ENCODE assay signal across 7 mouse cellular contexts in the genomic region with DNA sequence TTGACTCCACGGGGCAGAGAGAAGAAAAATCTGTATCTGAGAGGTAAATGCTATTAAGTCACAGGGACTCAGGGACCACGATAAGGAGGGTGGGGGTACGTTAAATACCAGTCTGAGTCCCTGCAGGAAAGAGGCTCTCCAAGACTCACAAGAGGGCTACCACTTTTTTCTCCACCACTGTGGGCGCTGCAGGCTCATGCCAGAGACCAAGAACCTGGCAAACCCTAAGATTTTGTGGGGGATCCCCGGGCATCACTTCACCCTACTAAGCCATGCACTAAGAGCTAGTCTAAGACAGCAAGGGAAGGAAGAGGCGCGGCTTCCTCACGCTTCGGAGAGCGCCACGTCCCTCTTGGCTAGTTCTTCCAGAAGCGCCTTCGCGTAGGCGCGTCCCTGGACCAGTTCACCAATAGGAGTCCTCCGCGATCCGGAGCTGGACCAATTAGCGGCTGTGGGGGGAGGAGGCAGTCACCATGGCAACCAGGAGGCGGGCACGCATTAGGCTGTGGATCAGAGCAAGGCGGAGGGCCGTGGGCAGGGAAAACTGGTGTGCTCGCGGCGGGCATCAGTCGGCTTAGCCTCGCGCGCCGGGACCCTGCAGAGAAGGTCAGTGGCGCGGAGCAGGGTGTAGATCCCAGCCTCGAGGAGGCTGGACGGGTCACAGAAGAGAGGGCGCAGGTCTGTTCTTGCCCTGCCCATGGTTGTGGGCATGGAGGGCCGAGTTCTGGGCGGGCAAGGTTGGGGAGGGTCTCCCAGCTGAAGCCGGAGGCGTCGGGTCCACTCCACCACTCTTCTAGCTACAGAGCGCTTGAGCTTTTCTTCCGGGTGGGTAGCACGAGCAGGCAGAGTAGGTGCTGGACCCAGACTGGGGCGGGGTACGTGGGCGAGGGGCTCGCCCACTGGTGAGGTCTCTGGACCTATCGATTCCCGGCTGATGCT. TPM values are rescaled to one million over a fixed set of nuclear protein-coding genes. Genes with fewer than 3 reads are reported as not detected.
DNase-seq lines count a peak whose midpoint lies in the region; ATAC-seq and TF ChIP-seq lines count a peak whose summit lies in the region.

A gene (plus strand): TSS at position 491 of the 939 bp plus-strand sequence.

- intact Hi-C loops in left cerebral cortex, postnatal 4 days (cut with DNase I): no loop called here

- H3K4me2 ChIP-seq in intestine, postnatal 0 days (replicated peaks; ENCODE audit: low read depth): peak within 1 kb of the TSS; percentile 94
- H3K4me2 ChIP-seq in midbrain, embryonic 12.5 days (replicated peaks): peak within 1 kb of the TSS; percentile 76

- H3K9me3 ChIP-seq in embryonic facial prominence, embryonic 10.5 days: no peaks in the 10 kb centered on the region
- no peaks in the 10 kb centered on the region for H3K9me3 ChIP-seq in intestine, postnatal 0 days (ENCODE audit: control insufficient read depth)
- no peaks in the 10 kb centered on the region for H3K9me3 ChIP-seq in midbrain, embryonic 12.5 days

- H3K9ac ChIP-seq in intestine, postnatal 0 days (ENCODE audit: low read depth, low read length): peak within 1 kb of the TSS; percentile 68
- H3K9ac ChIP-seq in midbrain, embryonic 12.5 days (replicated peaks): peak within 1 kb of the TSS; percentile 70

- ATAC-seq in intestine, postnatal 0 days: peak; percentile 100
- peak; percentile 100 for ATAC-seq in midbrain, embryonic 12.5 days (ENCODE audit: low FRiP score, low read depth)

- H3K4me3 ChIP-seq in embryonic facial prominence, embryonic 10.5 days: peak within 1 kb of the TSS; percentile 80
- peak within 1 kb of the TSS; percentile 59 for H3K4me3 ChIP-seq in intestine, postnatal 0 days (ENCODE audit: low read depth, low read length)
- peak within 1 kb of the TSS; percentile 65 for H3K4me3 ChIP-seq in midbrain, embryonic 12.5 days
- H3K4me3 ChIP-seq in small intestine, adult 2 months (ENCODE audit: low read depth, low read length): peak within 1 kb of the TSS; percentile 92

- WGBS in embryonic facial prominence, embryonic 10.5 days: under 1% methylated on average over 51 of the region's 51 CpGs
- WGBS in intestine, postnatal 0 days: under 1% methylated on average over 51 of the region's 51 CpGs
- WGBS in midbrain, embryonic 12.5 days: under 1% methylated on average over 51 of the region's 51 CpGs
- WGBS in small intestine, adult 2 months: under 1% methylated on average over 51 of the region's 51 CpGs

- peak; percentile 46 for TF ChIP-seq POLR2A in small intestine, adult 2 months (IDR thresholded peaks at IDR 0.05; ENCODE audit: low read depth, low read length)

- peak; percentile 49 for TF ChIP-seq CTCF in intestine, postnatal 0 days (IDR thresholded peaks at IDR 0.05; ENCODE audit: low read depth)
- peak; percentile 22; the same call in 1 of the 2 replicates for TF ChIP-seq CTCF in small intestine, adult 2 months (IDR thresholded peaks at IDR 0.05; ENCODE audit: extremely low read depth, insufficient read length, insufficient replicate concordance, low read depth, low read length)

- no peaks in the 10 kb centered on the region for H3K36me3 ChIP-seq in embryonic facial prominence, embryonic 10.5 days (replicated peaks)
- H3K36me3 ChIP-seq in intestine, postnatal 0 days (ENCODE audit: control insufficient read depth, insufficient read depth): no peaks in the 10 kb centered on the region
- no peaks in the 10 kb centered on the region for H3K36me3 ChIP-seq in midbrain, embryonic 12.5 days
- H3K36me3 ChIP-seq in small intestine, adult 2 months (ENCODE audit: control insufficient read depth, insufficient read depth, low read length): no peaks in the 10 kb centered on the region

- DNase-seq in adrenal gland, postnatal 10 days: peak; percentile 98
- peak; percentile 99 for DNase-seq in embryonic facial prominence, embryonic 10.5 days (ENCODE audit: low spot score)
- DNase-seq in gonadal fat pad, adult 2 months (ENCODE audit: low read depth): no peak
- DNase-seq in left cerebral cortex, postnatal 4 days: peak; percentile 99

- peaks cover 12% of the 10 kb centered on the region; the same call in 1 of the 2 replicates for H3K4me1 ChIP-seq in embryonic facial prominence, embryonic 10.5 days
- H3K4me1 ChIP-seq in intestine, postnatal 0 days (replicated peaks; ENCODE audit: control insufficient read depth, insufficient read depth, low read length): no peaks in the 10 kb centered on the region
- peaks cover 12% of the 10 kb centered on the region for H3K4me1 ChIP-seq in midbrain, embryonic 12.5 days
- H3K4me1 ChIP-seq in small intestine, adult 2 months (ENCODE audit: control insufficient read depth, insufficient read depth, insufficient read length, low read length): 0 out of 2 replicates have a peak, but pooled peaks cover 5% of the 10 kb centered on the region

- peak within 1 kb of the TSS; percentile 88 for H3K27ac ChIP-seq in embryonic facial prominence, embryonic 10.5 days (replicated peaks)
- H3K27ac ChIP-seq in intestine, postnatal 0 days (ENCODE audit: low read depth, low read length): no peak within 1 kb of the TSS
- H3K27ac ChIP-seq in midbrain, embryonic 12.5 days (replicated peaks): peak within 1 kb of the TSS; percentile 78
- H3K27ac ChIP-seq in small intestine, adult 2 months (ENCODE audit: insufficient read depth, low read depth, low read length): no peak within 1 kb of the TSS

- H3K27me3 ChIP-seq in embryonic facial prominence, embryonic 10.5 days (replicated peaks; ENCODE audit: low read depth, poor library complexity, severe bottlenecking): 0 out of 2 replicates have a peak, but pooled peaks cover 4% of the 10 kb centered on the region
- no peaks in the 10 kb centered on the region for H3K27me3 ChIP-seq in intestine, postnatal 0 days (replicated peaks; ENCODE audit: control insufficient read depth, insufficient read depth, low read length)
- H3K27me3 ChIP-seq in midbrain, embryonic 12.5 days: no peaks in the 10 kb centered on the region
- H3K27me3 ChIP-seq in small intestine, adult 2 months (ENCODE audit: control insufficient read depth, insufficient read depth, low read length): no peaks in the 10 kb centered on the region; the same call in 1 of the 2 replicates

RNA-seq across cellular contexts. Expression of the gene that starts here (rescaled TPM):
- 10 to 100 TPM; 24.9 to 25.0 TPM for total RNA-seq in adrenal gland, postnatal 10 days (2021)
- polyA plus RNA-seq in embryonic facial prominence, embryonic 10.5 days (2016; fragmentation: Nextera tagmentation; extraction: Ambion mirVana): 8.7 and 11.1 TPM in 2 replicates
- 32.9 and 54.0 TPM in 2 replicates for polyA plus RNA-seq in gonadal fat pad, adult 2 months (2012; rRNA removed)
- polyA plus RNA-seq in intestine, postnatal 0 days (2015; fragmentation: Nextera tagmentation; extraction: Ambion mirVana): 9.5 and 10.2 TPM in 2 replicates
- 10 to 100 TPM; 38.6 to 43.5 TPM for total RNA-seq in left cerebral cortex, postnatal 4 days (2021)
- 15.7 and 17.3 TPM in 2 replicates for polyA plus RNA-seq in midbrain, embryonic 12.5 days (2016; fragmentation: Nextera tagmentation; extraction: Ambion mirVana)
- 1.1 TPM in 2 replicates for polyA plus RNA-seq in small intestine, adult 2 months (2012; rRNA removed)

Comparison
In these comparisons a context has a peak if more than half of its experiments do, and no peak if none do; other contexts are left out.
1. H3K27ac ChIP-seq: peak in embryonic facial prominence, embryonic 10.5 days (single experiment) and midbrain, embryonic 12.5 days (single experiment); none in intestine, postnatal 0 days (single experiment) and small intestine, adult 2 months (single experiment).
2. Peak in every context shown above with its lines, with median percentiles within 50 percentile points of each other: H3K4me3 ChIP-seq.